Mouse (Mus musculus) left cerebral cortex, postnatal 36 days (tissue): ENCODE results near the gene Arhgef11. TPM values are rescaled to one million over a fixed set of nuclear protein-coding genes. Genes with fewer than 3 reads are reported as not detected.

Experiments
- DNase-seq, 2 experiments: peaks; one replicate each; pipeline ENCODE4 v3.0.0; 2021 to 2022; ENCODE audit warnings: low spot score in 2 of 2, mixed read lengths in 1 of 2
- intact Hi-C: fragments of 180-260 bp; cut with DNase I; formaldehyde crosslinking; loops from one replicate; pipeline ENCODE4 v1.15.1; 2025
- microRNA-seq: library from miRNA; unstranded; fragments of <30 nt; microRNA quantifications from one replicate; pipeline ENCODE4 v1.2.0, GENCODE M21; 2022
- total RNA-seq, 2 experiments: library from RNA; stranded (reverse); gene quantifications; 2 replicates each; pipeline ENCODE4 v1.2.3; 2021

Gene Arhgef11
- total RNA-seq, 2 experiments from 2014 or later: 55.6 to 60.3 TPM

- no peak for DNase-seq
- intact Hi-C loops: no loop called here
Observed at GRCm38 (mm10) chr3:87783282-87784023, 166.1 kb downstream of the Arhgef11 start.

- intact Hi-C loops: no loop called here
Observed at GRCm38 (mm10) chr3:87785156-87785555, 167.8 kb downstream of the Arhgef11 start.

DNA sequence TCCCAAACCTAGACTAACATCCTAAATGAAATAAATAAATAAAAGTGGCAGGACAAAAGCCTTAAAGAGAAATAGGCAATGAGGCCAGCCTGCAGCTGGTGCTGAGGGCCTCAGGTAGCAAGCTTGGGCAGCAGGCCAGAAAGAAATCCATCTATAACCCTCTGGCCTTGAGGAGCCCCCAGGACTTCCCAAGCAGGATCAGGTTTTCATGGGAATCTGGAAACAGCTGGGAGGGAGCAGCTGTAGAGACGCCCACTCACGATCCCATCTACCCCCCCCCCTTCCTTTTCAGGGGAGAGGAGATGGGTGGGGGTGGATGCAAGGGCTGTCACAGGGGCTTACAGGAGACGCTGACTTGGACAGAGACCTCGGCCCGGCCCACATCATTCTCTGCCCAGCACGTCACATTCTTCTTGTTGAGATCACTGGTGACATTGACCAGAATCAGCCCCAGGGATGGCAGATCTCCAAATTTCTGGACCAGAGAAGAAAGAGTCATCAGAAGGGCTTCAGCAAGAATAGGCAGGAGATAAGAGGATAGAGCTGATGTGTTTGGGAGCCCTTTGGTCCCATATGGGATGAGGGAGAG lies 168.4 kb downstream of the Arhgef11 start:
- intact Hi-C loops: no loop called here
- no peak for DNase-seq

More at GRCm38 (mm10) chr3:87785156-87785555, 167.8 kb downstream of the Arhgef11 start:
- no peak for DNase-seq

Small RNA genes lying within 50 kb of the gene (microRNA-seq; reads per million reads assigned to microRNA genes)
- gene Gm24109: not detected

Other genes with a start within 250 kb of the Arhgef11 start
- gene Fcrl1, start 241.2 kb upstream of the Arhgef11 start, total RNA-seq: under 1 TPM; 0.36 to 0.59 TPM
- gene Fcrl5, start 181.8 kb upstream of the Arhgef11 start, total RNA-seq: under 1 TPM in 1 of 2 experiments, not detected in 1; 0.15 TPM
- gene Etv3, start 92.2 kb upstream of the Arhgef11 start, total RNA-seq: 10 to 100 TPM; 21.1 to 22.1 TPM
- gene Lrrc71, start 131.1 kb downstream of the Arhgef11 start, total RNA-seq: under 1 TPM in 1 of 2 experiments, not detected in 1; 0.49 TPM
- gene Ntrk1, start 177.6 kb downstream of the Arhgef11 start, total RNA-seq: under 1 TPM; 0.35 to 0.95 TPM
- gene Insrr, start 179.4 kb downstream of the Arhgef11 start, total RNA-seq: under 1 TPM; 0.39 to 0.77 TPM
- gene Pear1, start 206.7 kb downstream of the Arhgef11 start, total RNA-seq: 1 to 10 TPM; 6.8 to 9.2 TPM
- gene Sh2d2a, start 229.2 kb downstream of the Arhgef11 start, total RNA-seq: not detected